Mouse (Mus musculus): Measurements from ENCODE around the gene Cant1.

The Cant1 gene

GRCm38 (mm10) chr11:118418834-118419504 lies at the start of gene Cant1:
Gene Cant1, minus strand, starts transcription at chr11:118419086.
- DNase-seq: peak; percentile 97 to 98

GRCm38 (mm10) chr11:118467441-118468035 lies 48.7 kb upstream of the Cant1 start:
- DNase-seq: no peak

- DNase-seq: no peak
Measured at GRCm38 (mm10) chr11:118460280-118460679, 41.4 kb upstream of the Cant1 start.

- DNase-seq: no peak
Measured at GRCm38 (mm10) chr11:118459536-118459935, 40.6 kb upstream of the Cant1 start.

GRCm38 (mm10) chr11:118459051-118459450 lies 40.2 kb upstream of the Cant1 start:
- DNase-seq: no peak

- DNase-seq: no peak
Measured at GRCm38 (mm10) chr11:118456937-118457336, 38.1 kb upstream of the Cant1 start.

GRCm38 (mm10) chr11:118455788-118456187 lies 36.9 kb upstream of the Cant1 start:
- DNase-seq: no peak

- no peak for DNase-seq
Measured at GRCm38 (mm10) chr11:118453886-118454671, 35.2 kb upstream of the Cant1 start.

GRCm38 (mm10) chr11:118452955-118453354 lies 34.1 kb upstream of the Cant1 start:
- DNase-seq: no peak

GRCm38 (mm10) chr11:118451211-118451610 lies 32.3 kb upstream of the Cant1 start:
- DNase-seq: no peak

GRCm38 (mm10) chr11:118448385-118448784 lies 29.5 kb upstream of the Cant1 start:
- DNase-seq: peak in 1 of 2 experiments; percentile 47

GRCm38 (mm10) chr11:118447346-118447745 lies 28.5 kb upstream of the Cant1 start:
- DNase-seq: peak; percentile 52 to 64

- peak; percentile 80 to 81 for DNase-seq
Measured at GRCm38 (mm10) chr11:118445843-118446242, 27.0 kb upstream of the Cant1 start.

- peak; percentile 82 to 90 for DNase-seq
Measured at GRCm38 (mm10) chr11:118443201-118443970, 24.5 kb upstream of the Cant1 start.

GRCm38 (mm10) chr11:118442691-118443090 lies 23.8 kb upstream of the Cant1 start:
- no peak for DNase-seq

GRCm38 (mm10) chr11:118438665-118439414 lies 20.0 kb upstream of the Cant1 start:
- DNase-seq: no peak

GRCm38 (mm10) chr11:118436471-118436935 lies 17.6 kb upstream of the Cant1 start:
- DNase-seq: peak; percentile 85 to 88

- DNase-seq: no peak
Measured at GRCm38 (mm10) chr11:118434093-118434492, 15.2 kb upstream of the Cant1 start.

- no peak for DNase-seq
Measured at GRCm38 (mm10) chr11:118433398-118433868, 14.5 kb upstream of the Cant1 start.

- DNase-seq: no peak
Measured at GRCm38 (mm10) chr11:118431100-118431948, 12.4 kb upstream of the Cant1 start.
